Mouse (Mus musculus): ENCODE data around the gene Gys1. TPM values are rescaled to one million over a fixed set of nuclear protein-coding genes. Genes with fewer than 3 reads are reported as not detected.
"Not testable (repeated sequence)": the region's sequence is repeated elsewhere in the genome, so short reads cannot be mapped to it uniquely, and the experiment has no call there.

Gene Gys1
- polyA plus RNA-seq, 1 experiment from 2014 or later: 46.7 TPM

- Histone ChIP-seq H3K9me3 (no peaks in the 10 kb centered on the region), H3K36me3 (no peaks in the 10 kb centered on the region), H3K9ac (no peak overlapping the region), H3K27me3 (no peaks in the 10 kb centered on the region), H3K27ac (no peak overlapping the region), H3K4me3 (no peak overlapping the region), H3K4me1 (peaks cover 12% of the 10 kb centered on the region), H3K4me2 (no peak overlapping the region)
- 6% methylated on average over 3 of the region's 3 CpGs for WGBS
- ATAC-seq (ENCODE audit: borderline replicate concordance, extremely low read depth, low FRiP score, low TSS enrichment): no peak
Measured at GRCm38 (mm10) chr7:45470869-45471268, 36.2 kb downstream of the Gys1 start.

- H3K9me3 ChIP-seq: no peaks in the 10 kb centered on the region
- no peaks in the 10 kb centered on the region for H3K27me3 ChIP-seq
- no peak overlapping the region for H3K27ac ChIP-seq
- H3K4me3 ChIP-seq: no peak overlapping the region
- no peak overlapping the region; the same call in 1 of the 2 replicates for H3K9ac ChIP-seq
- peak overlapping the region; percentile 26 for H3K4me2 ChIP-seq
- no peaks in the 10 kb centered on the region; the same call in 1 of the 2 replicates for H3K4me1 ChIP-seq
- 54% methylated on average over 16 of the region's 16 CpGs for WGBS
- no peaks in the 10 kb centered on the region for H3K36me3 ChIP-seq
- ATAC-seq (ENCODE audit: borderline replicate concordance, extremely low read depth, low FRiP score, low TSS enrichment): peak; percentile 31; the same call in 1 of the 2 replicates
Measured at GRCm38 (mm10) chr7:45475291-45475969, 40.8 kb downstream of the Gys1 start.

- ATAC-seq (ENCODE audit: borderline replicate concordance, extremely low read depth, low FRiP score, low TSS enrichment): no peak
- Histone ChIP-seq H3K36me3 (no peaks in the 10 kb centered on the region), H3K27me3 (no peaks in the 10 kb centered on the region), H3K4me3 (no peak overlapping the region), H3K27ac (no peak overlapping the region), H3K9ac (no peak overlapping the region), H3K9me3 (no peaks in the 10 kb centered on the region), H3K4me1 (no peaks in the 10 kb centered on the region; the same call in 1 of the 2 replicates), H3K4me2 (no peak overlapping the region)
- WGBS: 39% methylated on average over 1 of the region's 1 CpGs
Measured at GRCm38 (mm10) chr7:45476453-45476852, 41.8 kb downstream of the Gys1 start.

- WGBS: 7% methylated on average over 3 of the region's 3 CpGs
- H3K36me3 ChIP-seq: no peaks in the 10 kb centered on the region
- no peaks in the 10 kb centered on the region for H3K9me3 ChIP-seq
- no peak overlapping the region for H3K4me2 ChIP-seq
- no peaks in the 10 kb centered on the region; the same call in 1 of the 2 replicates for H3K4me1 ChIP-seq
- no peak overlapping the region for H3K27ac ChIP-seq
- ATAC-seq (ENCODE audit: borderline replicate concordance, extremely low read depth, low FRiP score, low TSS enrichment): no peak; the same call in 1 of the 2 replicates
- no peaks in the 10 kb centered on the region for H3K27me3 ChIP-seq
- no peak overlapping the region for H3K9ac ChIP-seq
- no peak overlapping the region for H3K4me3 ChIP-seq
Measured at GRCm38 (mm10) chr7:45477003-45477402, 42.4 kb downstream of the Gys1 start.

GRCm38 (mm10) chr7:45478774-45479173 lies 44.1 kb downstream of the Gys1 start:
- H3K4me3 ChIP-seq: no peak overlapping the region
- H3K4me2 ChIP-seq: no peak overlapping the region
- no peaks in the 10 kb centered on the region for H3K36me3 ChIP-seq
- no peak for ATAC-seq (ENCODE audit: borderline replicate concordance, extremely low read depth, low FRiP score, low TSS enrichment)
- H3K27ac ChIP-seq: no peak overlapping the region
- no peaks in the 10 kb centered on the region for H3K9me3 ChIP-seq
- WGBS: 97% methylated on average over 7 of the region's 7 CpGs
- H3K9ac ChIP-seq: no peak overlapping the region
- H3K4me1 ChIP-seq: no peaks in the 10 kb centered on the region; the same call in 1 of the 2 replicates
- H3K27me3 ChIP-seq: no peaks in the 10 kb centered on the region

- not testable (repeated sequence) for H3K36me3 ChIP-seq; H3K4me1 ChIP-seq; H3K4me3 ChIP-seq; ATAC-seq (ENCODE audit: borderline replicate concordance, extremely low read depth, low FRiP score, low TSS enrichment); H3K4me2 ChIP-seq; H3K9me3 ChIP-seq; H3K27ac ChIP-seq; H3K9ac ChIP-seq; H3K27me3 ChIP-seq
- 76% methylated on average over 4 of the region's 4 CpGs for WGBS
Measured at GRCm38 (mm10) chr7:45480310-45480709, 45.7 kb downstream of the Gys1 start.

GRCm38 (mm10) chr7:45481374-45481927 lies 46.8 kb downstream of the Gys1 start, which contains the start of gene Tulp2:
TSS of gene Tulp2 (plus strand) at chr7:45481877.
- H3K36me3 ChIP-seq: no peaks in the 10 kb centered on the region
- H3K27ac ChIP-seq: no peak within 1 kb of the TSS
- H3K4me3 ChIP-seq: no peak within 1 kb of the TSS
- H3K4me1 ChIP-seq: no peaks in the 10 kb centered on the region; the same call in 1 of the 2 replicates
- no peaks in the 10 kb centered on the region for H3K9me3 ChIP-seq
- H3K27me3 ChIP-seq: no peaks in the 10 kb centered on the region
- 41% methylated on average over 15 of the region's 15 CpGs for WGBS
- H3K9ac ChIP-seq: no peak within 1 kb of the TSS
- peak; percentile 27; the same call in 1 of the 2 replicates for ATAC-seq (ENCODE audit: borderline replicate concordance, extremely low read depth, low FRiP score, low TSS enrichment)
- no peak within 1 kb of the TSS for H3K4me2 ChIP-seq

GRCm38 (mm10) chr7:45482166-45482565 lies 47.5 kb downstream of the Gys1 start:
- H3K4me3 ChIP-seq: no peak overlapping the region
- no peaks in the 10 kb centered on the region for H3K9me3 ChIP-seq
- no peak overlapping the region for H3K4me2 ChIP-seq
- H3K36me3 ChIP-seq: no peaks in the 10 kb centered on the region
- H3K9ac ChIP-seq: no peak overlapping the region
- no peaks in the 10 kb centered on the region; the same call in 1 of the 2 replicates for H3K4me1 ChIP-seq
- no peak overlapping the region for H3K27ac ChIP-seq
- WGBS: 90% methylated on average over 1 of the region's 1 CpGs
- no peak for ATAC-seq (ENCODE audit: borderline replicate concordance, extremely low read depth, low FRiP score, low TSS enrichment)
- no peaks in the 10 kb centered on the region for H3K27me3 ChIP-seq

- H3K9me3 ChIP-seq; H3K4me2 ChIP-seq; H3K36me3 ChIP-seq; H3K9ac ChIP-seq; H3K4me1 ChIP-seq; H3K4me3 ChIP-seq; ATAC-seq (ENCODE audit: borderline replicate concordance, extremely low read depth, low FRiP score, low TSS enrichment); H3K27me3 ChIP-seq; H3K27ac ChIP-seq: not testable (repeated sequence)
- 86% methylated on average over 5 of the region's 5 CpGs for WGBS
Measured at GRCm38 (mm10) chr7:45484985-45485384, 50.3 kb downstream of the Gys1 start.

- ATAC-seq (ENCODE audit: borderline replicate concordance, extremely low read depth, low FRiP score, low TSS enrichment): no peak
- Histone ChIP-seq H3K4me2 (no peak overlapping the region), H3K27ac (no peak overlapping the region), H3K4me1 (peaks cover 10% of the 10 kb centered on the region; the same call in 1 of the 2 replicates), H3K4me3 (no peak overlapping the region), H3K36me3 (no peaks in the 10 kb centered on the region), H3K9ac (no peak overlapping the region), H3K9me3 (no peaks in the 10 kb centered on the region), H3K27me3 (no peaks in the 10 kb centered on the region)
- 58% methylated on average over 7 of the region's 7 CpGs for WGBS
Measured at GRCm38 (mm10) chr7:45486158-45486557, 51.5 kb downstream of the Gys1 start.

GRCm38 (mm10) chr7:45486761-45487415 lies 52.2 kb downstream of the Gys1 start, which contains the start of gene Gm45808:
TSS of gene Gm45808 (minus strand) at chr7:45486811.
- Histone ChIP-seq H3K27ac (no peak within 1 kb of the TSS), H3K9me3 (no peaks in the 10 kb centered on the region), H3K4me2 (no peak within 1 kb of the TSS), H3K4me1 (peaks cover 14% of the 10 kb centered on the region; the same call in 1 of the 2 replicates), H3K4me3 (no peak within 1 kb of the TSS), H3K27me3 (no peaks in the 10 kb centered on the region), H3K36me3 (no peaks in the 10 kb centered on the region), H3K9ac (no peak within 1 kb of the TSS)
- ATAC-seq (ENCODE audit: borderline replicate concordance, extremely low read depth, low FRiP score, low TSS enrichment): no peak
- 80% methylated on average over 12 of the region's 12 CpGs for WGBS

- Histone ChIP-seq H3K4me2 (peak overlapping the region; percentile 82), H3K9me3 (no peaks in the 10 kb centered on the region), H3K36me3 (peaks cover 4% of the 10 kb centered on the region; the same call in 1 of the 2 replicates), H3K9ac (peak overlapping the region; percentile 52; the same call in 1 of the 2 replicates), H3K4me1 (peaks cover 14% of the 10 kb centered on the region; the same call in 1 of the 2 replicates), H3K4me3 (peak overlapping the region; percentile 50), H3K27me3 (no peaks in the 10 kb centered on the region), H3K27ac (peak overlapping the region; percentile 57; the same call in 1 of the 2 replicates)
- 39% methylated on average over 11 of the region's 11 CpGs for WGBS
- ATAC-seq (ENCODE audit: borderline replicate concordance, extremely low read depth, low FRiP score, low TSS enrichment): no peak
Measured at GRCm38 (mm10) chr7:45487861-45488292, 53.2 kb downstream of the Gys1 start.
